Mouse (Mus musculus): ENCODE data around the gene Adar.

Gene Adar

DNA sequence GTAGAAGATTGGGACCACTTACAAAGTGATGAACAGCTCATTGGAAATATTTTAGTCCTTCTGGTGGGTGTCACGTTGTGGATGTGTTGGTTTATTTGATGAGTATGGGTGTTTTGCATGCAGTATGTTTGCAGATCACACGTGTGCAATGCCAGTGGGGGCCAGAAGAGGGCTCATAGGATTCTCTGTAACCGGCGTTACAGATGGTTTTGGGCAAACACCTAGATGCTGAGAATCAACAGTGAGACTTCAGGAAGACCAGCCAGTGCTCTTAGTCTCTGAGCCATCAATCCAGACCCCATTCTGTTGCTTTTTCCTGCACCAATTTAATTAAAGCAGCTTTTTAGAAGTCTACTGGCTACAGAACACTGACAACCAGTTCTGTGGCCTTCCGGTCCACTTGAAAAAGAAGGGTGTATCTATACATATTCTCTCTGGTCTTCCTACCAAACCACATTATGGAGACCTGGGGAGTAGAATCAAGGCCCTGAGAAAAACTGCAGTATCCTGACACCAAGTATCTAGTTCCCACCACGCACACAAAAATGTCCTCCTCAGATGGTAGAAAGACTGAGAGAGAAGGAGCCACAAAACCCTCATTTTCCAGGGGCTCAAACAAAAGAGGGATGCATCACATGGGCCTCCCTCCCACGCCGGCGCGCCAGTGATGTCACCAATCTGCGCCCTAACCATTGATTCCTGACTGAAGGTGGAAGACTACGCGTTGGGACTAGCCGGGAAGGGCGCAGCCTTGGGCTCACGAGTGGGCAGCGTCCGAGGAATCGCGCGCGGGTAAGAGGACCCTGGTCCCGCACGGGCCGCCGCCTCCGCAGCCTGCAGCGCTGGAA is at the start of gene Adar:
Gene Adar (plus strand): TSS at position 664 of the 848 bp plus-strand sequence.
- DNase-seq (ENCODE audit: low spot score) = peak; percentile 74

GRCm38 (mm10) chr3:89667131-89667530 is 47.7 kb upstream of the Adar start:
- DNase-seq (ENCODE audit: low spot score) = no peak

DNA sequence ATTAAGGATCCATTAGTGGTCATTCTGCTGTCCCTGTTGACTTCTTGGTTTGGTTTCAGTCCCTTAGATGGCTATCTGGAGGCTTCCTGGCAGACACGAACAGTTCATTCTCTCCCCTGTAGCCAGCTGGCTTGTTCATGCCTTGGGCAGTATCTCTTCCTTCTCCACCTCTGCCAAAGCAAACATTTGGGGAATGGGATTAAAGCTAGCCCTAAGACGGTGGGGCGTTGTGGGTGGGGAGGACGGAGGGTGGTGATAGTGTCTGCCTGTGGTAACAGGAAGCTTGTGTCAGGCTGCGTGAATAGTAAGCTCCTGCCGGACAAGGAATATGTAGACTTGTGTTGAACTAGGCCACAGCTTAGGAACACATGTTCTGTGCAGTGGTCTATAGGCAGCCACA is 43.5 kb upstream of the Adar start:
- no peak for DNase-seq (ENCODE audit: low spot score)

DNA sequence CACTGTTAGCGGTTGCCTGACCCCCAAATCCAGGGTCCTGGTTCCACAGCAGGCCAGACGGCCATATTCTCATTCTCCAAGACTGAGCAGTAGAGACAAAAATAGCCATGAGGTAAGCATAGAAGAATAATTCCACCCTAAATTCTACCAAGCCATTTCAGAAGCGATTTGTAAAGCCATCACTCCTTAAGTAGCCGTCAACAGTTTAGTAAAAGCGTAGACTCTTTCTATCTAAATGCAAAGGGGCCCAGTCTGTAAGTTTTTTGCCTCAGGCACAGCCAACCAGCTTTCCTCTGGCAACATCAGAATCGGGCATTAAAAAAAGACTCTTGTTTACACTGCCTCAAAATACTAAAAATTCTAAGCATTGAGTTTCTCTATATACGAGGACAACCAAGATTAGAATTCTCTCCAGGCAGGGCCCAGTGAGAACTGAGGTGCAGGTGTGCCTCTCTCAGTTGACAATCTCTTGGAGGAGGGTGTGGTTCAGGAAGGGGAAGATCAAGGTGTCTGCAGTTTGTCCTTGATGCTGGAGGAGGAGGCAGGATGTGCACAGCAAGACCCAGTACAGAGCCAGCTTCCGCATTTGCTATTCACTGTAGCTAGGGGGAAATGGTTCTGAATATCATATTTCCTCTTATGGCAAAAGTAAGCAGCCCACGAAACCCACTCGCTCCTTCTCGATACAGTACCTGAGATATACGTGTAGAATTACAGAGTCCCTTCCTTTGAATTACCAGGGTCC is 42.1 kb upstream of the Adar start:
- no peak for DNase-seq (ENCODE audit: low spot score)

DNA sequence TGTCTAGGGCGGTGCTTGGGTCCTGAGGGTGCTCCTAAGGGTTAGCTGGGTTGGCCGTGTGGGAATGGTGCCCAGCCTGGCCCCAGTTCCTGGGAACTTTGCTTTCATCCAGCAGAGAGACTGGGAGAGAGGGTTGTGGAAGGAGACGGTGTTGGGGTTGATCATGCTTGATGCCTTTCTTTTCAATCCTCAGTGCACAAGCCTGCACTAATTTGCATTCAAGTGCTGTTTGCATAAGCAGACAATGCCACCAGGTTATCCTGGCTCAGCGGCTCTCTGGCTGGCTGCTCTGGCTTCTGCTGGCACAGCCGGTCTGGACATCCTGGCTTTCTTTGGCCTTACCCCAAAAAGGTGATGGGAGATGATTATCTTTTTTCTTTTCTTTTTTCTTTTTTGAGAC is 37.2 kb upstream of the Adar start:
- no peak for DNase-seq (ENCODE audit: low spot score)

GRCm38 (mm10) chr3:89686031-89686430 is 28.8 kb upstream of the Adar start:
- DNase-seq (ENCODE audit: low spot score) = no peak

DNA sequence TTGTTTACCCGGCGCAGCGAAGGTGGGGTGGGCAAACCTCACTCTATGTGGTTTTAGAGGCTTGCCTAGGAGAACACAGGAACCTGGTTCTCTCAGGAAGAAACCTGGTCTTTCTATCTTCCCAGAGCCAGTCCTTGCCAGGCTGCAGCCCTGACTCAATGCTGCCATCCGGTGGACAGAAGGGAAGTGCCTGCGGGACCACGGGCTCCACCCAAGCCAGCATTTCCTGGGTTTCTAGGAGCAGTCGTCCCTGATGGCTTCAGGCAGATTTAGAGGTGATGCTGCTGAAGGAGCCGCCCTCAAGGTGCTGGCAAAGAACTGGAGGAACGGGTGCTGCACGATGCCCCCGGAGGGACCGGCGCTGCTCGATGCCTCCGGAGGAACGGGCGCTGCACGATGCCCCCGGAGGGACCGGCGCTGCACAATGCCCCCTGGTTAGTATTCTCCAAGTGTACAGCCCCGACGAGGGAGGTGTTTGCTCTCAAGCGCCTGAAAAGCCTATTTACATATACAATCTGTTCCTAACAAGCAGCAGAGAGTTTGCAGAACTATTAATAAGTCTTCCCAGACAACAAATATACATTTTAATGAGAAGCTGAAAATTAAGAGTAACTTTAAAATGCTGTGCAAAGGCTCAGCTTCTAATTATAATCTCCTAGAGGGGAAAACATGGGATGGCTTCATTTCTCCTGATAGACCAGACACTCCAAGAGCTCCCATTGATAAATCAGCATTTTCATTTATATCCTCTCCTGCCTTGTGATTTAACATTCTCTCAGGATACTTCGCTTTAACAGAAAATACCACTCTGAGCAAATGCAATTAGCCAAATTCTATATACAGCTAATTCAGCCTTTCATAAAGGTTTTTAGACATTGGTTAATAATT is 25.9 kb upstream of the Adar start:
- peak; percentile 82 for DNase-seq (ENCODE audit: low spot score)

DNA sequence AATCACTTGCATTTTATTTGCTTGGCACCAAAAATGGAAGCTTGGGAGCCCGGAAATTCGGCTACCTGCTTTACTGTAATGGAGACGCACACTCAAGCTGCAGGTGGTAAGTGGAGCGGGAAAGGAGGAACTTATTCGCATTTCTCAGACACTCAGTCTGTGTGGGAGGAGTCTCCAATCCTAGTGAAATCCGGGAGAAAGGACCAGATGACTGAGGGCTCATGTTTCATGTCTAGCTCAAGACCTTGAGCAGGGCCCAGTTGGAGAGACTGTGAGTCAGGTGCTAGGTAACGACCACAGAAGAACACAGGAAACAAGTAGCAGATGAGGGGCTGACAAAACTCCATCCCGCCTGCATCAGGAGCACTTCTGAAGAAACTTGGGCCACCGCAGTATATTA is 23.0 kb upstream of the Adar start:
- DNase-seq (ENCODE audit: low spot score) = no peak

DNA sequence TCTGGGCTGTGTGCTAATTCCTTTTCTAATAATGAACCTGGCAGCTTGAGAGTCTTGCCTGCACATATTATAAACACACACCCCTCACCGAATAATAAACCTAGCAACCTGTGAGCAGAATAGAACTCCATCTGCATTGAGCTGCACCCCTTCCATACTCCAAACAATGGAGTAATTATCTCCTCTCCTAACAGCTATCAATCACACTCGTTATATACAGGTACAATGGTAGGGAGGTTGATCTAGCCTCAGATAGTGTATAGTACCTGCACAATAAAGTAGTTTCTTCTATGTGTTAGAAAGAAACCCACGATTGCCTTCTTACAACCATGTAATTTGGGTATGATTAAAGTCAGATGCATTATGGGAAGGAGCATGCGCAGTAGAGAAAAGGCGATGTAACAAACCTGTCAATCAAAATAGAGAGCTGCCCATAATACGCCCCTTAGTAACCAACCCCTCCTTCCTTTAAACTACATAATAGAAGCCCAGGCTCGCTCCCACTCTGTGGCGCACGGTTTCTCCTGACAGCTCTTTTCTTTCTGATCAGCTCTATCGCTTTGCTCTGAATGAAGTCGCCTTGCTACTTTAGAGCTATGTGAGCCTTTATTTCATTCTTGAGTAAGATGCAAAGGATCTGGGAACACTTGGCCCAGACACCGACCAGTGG is 18.5 kb upstream of the Adar start:
- DNase-seq (ENCODE audit: low spot score) = no peak

- DNase-seq (ENCODE audit: low spot score) = no peak
Observed at GRCm38 (mm10) chr3:89698958-89699357, 15.9 kb upstream of the Adar start.

- no peak for DNase-seq (ENCODE audit: low spot score)
Observed at GRCm38 (mm10) chr3:89700461-89700860, 14.4 kb upstream of the Adar start.

GRCm38 (mm10) chr3:89703596-89703995 is 11.2 kb upstream of the Adar start:
- DNase-seq (ENCODE audit: low spot score) = no peak

DNA sequence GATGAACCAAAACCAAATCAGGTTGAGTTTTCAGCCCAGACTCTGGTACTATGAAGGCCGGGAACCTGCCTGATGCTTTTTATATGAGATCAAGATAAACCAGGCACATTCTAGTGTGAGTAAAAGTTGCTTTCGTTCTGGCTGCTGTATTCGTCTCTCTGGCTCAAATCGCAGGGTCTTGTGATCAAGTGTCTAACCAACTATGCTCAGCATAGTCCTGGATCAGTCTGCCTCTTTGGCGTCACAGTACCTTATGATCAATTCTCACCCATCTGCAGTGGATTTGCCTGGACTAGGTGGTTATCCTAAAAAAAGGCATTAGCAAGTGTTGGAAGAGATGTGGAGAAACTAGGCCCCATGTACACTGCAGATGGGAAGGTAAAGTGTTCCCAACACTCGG is 10.8 kb upstream of the Adar start:
- DNase-seq (ENCODE audit: low spot score) = no peak

- DNase-seq (ENCODE audit: low spot score) = no peak
Observed at GRCm38 (mm10) chr3:89715207-89715966, 565 bp downstream of the Adar start.

DNA sequence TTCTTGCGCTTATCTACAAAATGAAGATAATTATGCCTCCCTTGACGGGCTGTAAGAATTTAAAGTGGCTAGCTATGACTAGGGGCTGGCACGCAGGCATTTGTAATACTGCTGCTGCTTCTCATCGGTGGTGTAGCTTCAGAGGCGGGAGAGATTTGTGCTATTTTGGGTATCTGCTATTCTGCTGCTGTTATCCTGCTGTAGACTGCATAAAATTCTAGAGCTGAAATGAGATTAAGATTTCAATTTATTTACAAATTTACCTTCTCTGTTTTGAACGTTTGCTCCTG is 1.1 kb downstream of the Adar start:
- no peak for DNase-seq (ENCODE audit: low spot score)

GRCm38 (mm10) chr3:89722032-89722431 is 7.2 kb downstream of the Adar start:
- DNase-seq (ENCODE audit: low spot score) = no peak

GRCm38 (mm10) chr3:89723400-89724084 is 8.7 kb downstream of the Adar start:
- DNase-seq (ENCODE audit: low spot score) = no peak

DNA sequence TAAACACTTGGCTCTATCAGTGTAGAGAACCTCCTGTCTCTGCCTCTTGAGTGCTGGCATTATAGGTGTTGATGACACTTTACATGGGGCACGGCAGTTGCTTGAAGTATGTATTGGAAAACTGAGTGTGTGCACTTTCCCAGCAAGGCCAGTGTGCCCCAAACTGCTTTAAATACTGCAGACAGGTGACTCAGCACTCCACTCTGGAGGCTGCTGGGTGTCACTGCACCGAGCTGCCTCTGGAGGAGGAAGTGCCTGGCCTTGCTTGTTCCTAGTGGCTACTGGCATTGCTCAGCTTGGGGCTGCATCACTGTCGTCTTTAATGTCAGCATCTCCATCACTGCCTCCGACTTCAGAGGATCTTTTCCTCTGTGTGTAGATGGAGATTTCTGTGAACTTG is 12.2 kb downstream of the Adar start:
- DNase-seq (ENCODE audit: low spot score) = peak; percentile 55

DNA sequence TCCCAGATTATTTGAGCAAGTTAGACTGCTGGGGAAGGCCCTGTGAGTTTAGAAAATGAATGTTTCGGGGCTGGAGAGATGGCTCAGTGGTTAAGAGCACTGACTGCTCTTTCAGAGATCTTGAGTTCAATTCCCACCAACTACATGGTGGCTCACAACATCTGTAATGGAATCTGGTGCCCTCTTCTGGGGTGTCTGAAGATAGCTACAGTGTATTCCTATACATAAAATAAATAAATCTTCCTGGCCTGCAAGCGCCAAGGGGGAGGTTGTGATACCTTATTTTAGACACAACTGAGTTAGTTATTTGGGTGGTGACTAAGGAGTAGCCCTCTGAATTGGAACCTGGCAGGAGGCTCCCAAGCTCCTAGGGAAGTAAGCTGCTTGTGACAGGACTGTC is 14.0 kb downstream of the Adar start:
- no peak for DNase-seq (ENCODE audit: low spot score)
